Mouse (Mus musculus) E14TG2a.4 (cell line): ENCODE measurements around the gene Klhl21.
A peak's percentile ranks its signal among the peaks of the same experiment; 100 is the strongest.
"Not testable (repeated sequence)": the region's sequence is repeated elsewhere in the genome, so short reads cannot be mapped to it uniquely, and the experiment has no call there.

Source experiments
- H3K27me3 ChIP-seq: 2 replicates; pipeline ENCODE4 v1.6.1; 2014; ENCODE audit warnings: low read length, control low read depth; ENCODE audit not compliant: insufficient read depth
- H3K36me3 ChIP-seq: 2 replicates; pipeline ENCODE4 v1.6.1; 2014; ENCODE audit warnings: low read length, control low read depth; ENCODE audit not compliant: insufficient read depth
- H3K4me1 ChIP-seq: replicated peaks from 2 replicates; pipeline ENCODE4 v1.6.1; 2014; ENCODE audit warnings: low read depth, low read length, control low read depth
- H3K4me3 ChIP-seq: replicated peaks from 2 replicates; pipeline ENCODE4 v1.5.1; 2014; ENCODE audit warnings: mild to moderate bottlenecking, low read length
- H3K9me3 ChIP-seq: 2 replicates; pipeline ENCODE4 v1.6.1; 2014; ENCODE audit warnings: low read length, control low read depth
- CTCF ChIP-seq: conservative IDR thresholded peaks from 2 replicates; pipeline ENCODE4 v1.5.1; 2014; ENCODE audit warnings: low read length
- NANOG ChIP-seq: IDR thresholded peaks from 2 replicates; pipeline ENCODE4 v1.6.1; 2014; ENCODE audit warnings: borderline replicate concordance, low read length, mixed read lengths
- POU5F1 ChIP-seq: IDR thresholded peaks from 2 replicates; pipeline ENCODE4 v1.6.1; 2014; ENCODE audit warnings: low read length, borderline replicate concordance

Gene Klhl21

GRCm38 (mm10) chr4:152024525-152024924, 15.9 kb downstream of the Klhl21 start:
- H3K4me1 ChIP-seq: peaks cover 84% of the 10 kb centered on the region
- peaks cover 72% of the 10 kb centered on the region for H3K36me3 ChIP-seq
- H3K4me3 ChIP-seq: no peak overlapping the region
- no peak for TF ChIP-seq POU5F1
- no peak for TF ChIP-seq CTCF
- TF ChIP-seq NANOG: no peak
- H3K27me3 ChIP-seq: no peaks in the 10 kb centered on the region
- H3K9me3 ChIP-seq: no peaks in the 10 kb centered on the region

GRCm38 (mm10) chr4:152026751-152027508, 18.3 kb downstream of the Klhl21 start:
- Histone ChIP-seq H3K9me3 (no peaks in the 10 kb centered on the region), H3K27me3 (peaks cover 7% of the 10 kb centered on the region), H3K4me1 (peaks cover 80% of the 10 kb centered on the region), H3K4me3 (peak overlapping the region; percentile 96), H3K36me3 (peaks cover 52% of the 10 kb centered on the region)
- TF ChIP-seq POU5F1: no peak
- TF ChIP-seq CTCF: no peak
- no peak for TF ChIP-seq NANOG

- Histone ChIP-seq H3K9me3 (no peaks in the 10 kb centered on the region), H3K36me3 (peaks cover 46% of the 10 kb centered on the region), H3K4me3 (peak within 1 kb of the TSS; percentile 96), H3K4me1 (peaks cover 80% of the 10 kb centered on the region), H3K27me3 (peaks cover 12% of the 10 kb centered on the region)
- TF ChIP-seq NANOG: no peak
- no peak for TF ChIP-seq POU5F1
- no peak for TF ChIP-seq CTCF
Observed at GRCm38 (mm10) chr4:152027524-152027923, 18.9 kb downstream of the Klhl21 start, which contains the start of gene Zbtb48. Gene Zbtb48 (minus strand): TSS chr4:152027671.

- TF ChIP-seq CTCF (no peak), NANOG (no peak), POU5F1 (no peak)
Observed at GRCm38 (mm10) chr4:152028456-152028855, 19.9 kb downstream of the Klhl21 start.

GRCm38 (mm10) chr4:152029087-152029486, 20.5 kb downstream of the Klhl21 start:
- peaks cover 22% of the 10 kb centered on the region for H3K27me3 ChIP-seq
- TF ChIP-seq POU5F1 (no peak), CTCF (peak; percentile 6; the same call in 1 of the 2 replicates)
- peaks cover 83% of the 10 kb centered on the region for H3K4me1 ChIP-seq

More at GRCm38 (mm10) chr4:152028456-152028855, 19.9 kb downstream of the Klhl21 start:
- H3K9me3 ChIP-seq: no peaks in the 10 kb centered on the region
- H3K27me3 ChIP-seq: peaks cover 16% of the 10 kb centered on the region
- H3K36me3 ChIP-seq: peaks cover 37% of the 10 kb centered on the region
- H3K4me3 ChIP-seq: peak overlapping the region; percentile 96
- peaks cover 81% of the 10 kb centered on the region for H3K4me1 ChIP-seq

GRCm38 (mm10) chr4:152029997-152030396, 21.4 kb downstream of the Klhl21 start:
- peaks cover 26% of the 10 kb centered on the region for H3K27me3 ChIP-seq
- H3K9me3 ChIP-seq: no peaks in the 10 kb centered on the region
- peaks cover 74% of the 10 kb centered on the region for H3K4me1 ChIP-seq
- no peak for TF ChIP-seq POU5F1
- TF ChIP-seq NANOG: no peak
- no peak; the same call in 1 of the 2 replicates for TF ChIP-seq CTCF
- H3K36me3 ChIP-seq: peaks cover 23% of the 10 kb centered on the region
- no peak overlapping the region for H3K4me3 ChIP-seq

More at GRCm38 (mm10) chr4:152029087-152029486, 20.5 kb downstream of the Klhl21 start:
- peaks cover 32% of the 10 kb centered on the region for H3K36me3 ChIP-seq
- H3K9me3 ChIP-seq: no peaks in the 10 kb centered on the region
- no peak overlapping the region for H3K4me3 ChIP-seq

- Histone ChIP-seq H3K4me3 (peak overlapping the region; percentile 74), H3K27me3 (peaks cover 26% of the 10 kb centered on the region), H3K36me3 (peaks cover 5% of the 10 kb centered on the region; the same call in 1 of the 2 replicates), H3K9me3 (no peaks in the 10 kb centered on the region), H3K4me1 (peaks cover 66% of the 10 kb centered on the region)
- TF ChIP-seq POU5F1: no peak
- no peak for TF ChIP-seq CTCF
- no peak for TF ChIP-seq NANOG
Observed at GRCm38 (mm10) chr4:152032922-152033321, 24.3 kb downstream of the Klhl21 start.

- H3K4me3 ChIP-seq, H3K9me3 ChIP-seq: not testable (repeated sequence)
- H3K4me1 ChIP-seq: peaks cover 66% of the 10 kb centered on the region
- H3K36me3 ChIP-seq: peaks cover 13% of the 10 kb centered on the region
- TF ChIP-seq CTCF: peak; percentile 17; the same call in 1 of the 2 replicates
- H3K27me3 ChIP-seq: peaks cover 24% of the 10 kb centered on the region
Observed at GRCm38 (mm10) chr4:152036464-152036863, 27.9 kb downstream of the Klhl21 start.
